Mouse (Mus musculus) limb, embryonic 13.5 days (tissue): ENCODE data around the gene Ptprd. TPM values are rescaled to one million over a fixed set of nuclear protein-coding genes. Genes with fewer than 3 reads are reported as not detected.
"Not testable (repeated sequence)": the region's sequence is repeated elsewhere in the genome, so short reads cannot be mapped to it uniquely, and the experiment has no call there.

ENCODE experiments used
- ATAC-seq: fragments of 200-750 bp; cut with Nextera tagmentation; 2 replicates; pipeline ENCODE4 v1.8.0; 2017; ENCODE audit warnings: low read depth, moderate number of reproducible peaks, moderate TSS enrichment; ENCODE audit not compliant: low FRiP score
- H3K27ac ChIP-seq: fragments of 300-500 bp; sonication (generic); 2 replicates; pipeline ENCODE4 v1.5.1; 2015; ENCODE audit warnings: inconsistent platforms, mild to moderate bottlenecking, moderate library complexity
- H3K27me3 ChIP-seq: fragments of 300-500 bp; sonication (generic); 2 replicates; pipeline ENCODE4 v1.6.1; 2015; ENCODE audit warnings: mild to moderate bottlenecking, inconsistent platforms
- H3K36me3 ChIP-seq: fragments of 300-500 bp; sonication (generic); 2 replicates; pipeline ENCODE4 v1.6.1; 2015; ENCODE audit warnings: inconsistent platforms, mild to moderate bottlenecking, moderate library complexity
- H3K4me1 ChIP-seq: fragments of 300-500 bp; sonication (generic); 2 replicates; pipeline ENCODE4 v1.6.1; 2015; ENCODE audit warnings: inconsistent platforms
- H3K4me2 ChIP-seq: fragments of 300-500 bp; sonication (generic); replicated peaks from 2 replicates; pipeline ENCODE4 v1.6.1; 2015; ENCODE audit warnings: inconsistent platforms, mild to moderate bottlenecking, moderate library complexity
- H3K4me3 ChIP-seq: fragments of 300-500 bp; sonication (generic); 2 replicates; pipeline ENCODE4 v1.5.1; 2015; ENCODE audit warnings: moderate library complexity, mild to moderate bottlenecking, inconsistent platforms
- H3K9ac ChIP-seq: fragments of 300-500 bp; sonication (generic); 2 replicates; pipeline ENCODE4 v1.6.1; 2015; ENCODE audit warnings: mild to moderate bottlenecking, inconsistent platforms
- H3K9me3 ChIP-seq: fragments of 300-500 bp; sonication (generic); 2 replicates; pipeline ENCODE4 v1.6.1; 2016; ENCODE audit warnings: inconsistent platforms
- WGBS: fragments of 180-500 bp; shearing (Covaris S2); methylation state at CpG from one replicate; pipeline ENCODE4 v1.1.7; 2015; 5-methylcytosine and 5-hydroxymethylcytosine counted together
- polyA plus RNA-seq: library from polyadenylated mRNA; unstranded; fragments of >200 nt; fragmentation: Nextera tagmentation; extraction: Ambion mirVana; gene quantifications from 2 replicates; pipeline ENCODE4 v1.2.1, GENCODE M21; 2015

Gene Ptprd
- polyA plus RNA-seq, 1 experiment from 2014 or later = 38.6 TPM

GRCm38 (mm10) chr4:76044802-76045201, 2167.0 kb downstream of the Ptprd start:
- WGBS = 41% methylated on average over 1 of the region's 1 CpGs
- H3K4me3 ChIP-seq = no peak overlapping the region
- no peak overlapping the region for H3K27ac ChIP-seq
- no peak for ATAC-seq
- H3K4me1 ChIP-seq = no peaks in the 10 kb centered on the region
- H3K27me3 ChIP-seq = no peaks in the 10 kb centered on the region
- H3K9me3 ChIP-seq = no peaks in the 10 kb centered on the region
- no peak overlapping the region for H3K4me2 ChIP-seq
- H3K36me3 ChIP-seq = peaks cover 15% of the 10 kb centered on the region
- H3K9ac ChIP-seq = no peak overlapping the region

- H3K9ac ChIP-seq, H3K9me3 ChIP-seq, H3K27me3 ChIP-seq, ATAC-seq, H3K4me2 ChIP-seq, H3K27ac ChIP-seq, H3K36me3 ChIP-seq, H3K4me1 ChIP-seq, H3K4me3 ChIP-seq: not testable (repeated sequence)
- 61% methylated on average over 4 of the region's 4 CpGs for WGBS
Observed at GRCm38 (mm10) chr4:76037178-76037577, 2174.6 kb downstream of the Ptprd start.

GRCm38 (mm10) chr4:76025571-76026325, 2186.0 kb downstream of the Ptprd start:
- H3K27me3 ChIP-seq = no peaks in the 10 kb centered on the region
- no peak for ATAC-seq
- H3K9me3 ChIP-seq = no peaks in the 10 kb centered on the region
- peaks cover 4% of the 10 kb centered on the region; the same call in 1 of the 2 replicates for H3K36me3 ChIP-seq
- no peak overlapping the region for H3K27ac ChIP-seq
- no peak overlapping the region for H3K9ac ChIP-seq
- no peak overlapping the region for H3K4me3 ChIP-seq
- H3K4me2 ChIP-seq = no peak overlapping the region
- no peaks in the 10 kb centered on the region for H3K4me1 ChIP-seq
- 49% methylated on average over 8 of the region's 8 CpGs for WGBS

- Histone ChIP-seq H3K36me3 (peaks cover 4% of the 10 kb centered on the region; the same call in 1 of the 2 replicates), H3K9me3 (no peaks in the 10 kb centered on the region), H3K9ac (no peak overlapping the region), H3K4me3 (no peak overlapping the region), H3K4me1 (no peaks in the 10 kb centered on the region), H3K4me2 (no peak overlapping the region), H3K27ac (no peak overlapping the region), H3K27me3 (no peaks in the 10 kb centered on the region)
- 66% methylated on average over 3 of the region's 3 CpGs for WGBS
- no peak for ATAC-seq
Observed at GRCm38 (mm10) chr4:76024502-76024821, 2187.3 kb downstream of the Ptprd start.

- Histone ChIP-seq H3K4me1 (no peaks in the 10 kb centered on the region), H3K27me3 (no peaks in the 10 kb centered on the region), H3K4me3 (no peak overlapping the region), H3K27ac (no peak overlapping the region), H3K9ac (no peak overlapping the region), H3K36me3 (peaks cover 4% of the 10 kb centered on the region; the same call in 1 of the 2 replicates), H3K4me2 (no peak overlapping the region), H3K9me3 (no peaks in the 10 kb centered on the region)
- ATAC-seq = no peak
- WGBS = 67% methylated on average over 13 of the region's 13 CpGs
Observed at GRCm38 (mm10) chr4:76023756-76024501, 2187.8 kb downstream of the Ptprd start.

- no peaks in the 10 kb centered on the region for H3K4me1 ChIP-seq
- no peak overlapping the region for H3K4me2 ChIP-seq
- H3K27ac ChIP-seq = no peak overlapping the region
- no peaks in the 10 kb centered on the region for H3K27me3 ChIP-seq
- no peaks in the 10 kb centered on the region for H3K36me3 ChIP-seq
- no peak overlapping the region for H3K9ac ChIP-seq
- H3K4me3 ChIP-seq = no peak overlapping the region
- WGBS = 15% methylated on average over 4 of the region's 4 CpGs
- no peaks in the 10 kb centered on the region for H3K9me3 ChIP-seq
- no peak for ATAC-seq
Observed at GRCm38 (mm10) chr4:76021670-76022069, 2190.1 kb downstream of the Ptprd start.

- ATAC-seq = no peak
- H3K9me3 ChIP-seq = no peaks in the 10 kb centered on the region
- H3K9ac ChIP-seq = no peak overlapping the region
- no peak overlapping the region for H3K27ac ChIP-seq
- no peaks in the 10 kb centered on the region for H3K27me3 ChIP-seq
- WGBS = 69% methylated on average over 3 of the region's 3 CpGs
- H3K4me2 ChIP-seq = no peak overlapping the region
- H3K4me3 ChIP-seq = no peak overlapping the region
- peaks cover 4% of the 10 kb centered on the region; the same call in 1 of the 2 replicates for H3K4me1 ChIP-seq
- H3K36me3 ChIP-seq = peaks cover 7% of the 10 kb centered on the region; the same call in 1 of the 2 replicates
Observed at GRCm38 (mm10) chr4:76015026-76015425, 2196.7 kb downstream of the Ptprd start.

- 50% methylated on average over 3 of the region's 3 CpGs for WGBS
- Histone ChIP-seq H3K36me3 (peaks cover 7% of the 10 kb centered on the region; the same call in 1 of the 2 replicates), H3K4me1 (peaks cover 4% of the 10 kb centered on the region; the same call in 1 of the 2 replicates), H3K4me3 (no peak overlapping the region), H3K9me3 (no peaks in the 10 kb centered on the region), H3K27ac (no peak overlapping the region), H3K4me2 (no peak overlapping the region), H3K9ac (no peak overlapping the region), H3K27me3 (no peaks in the 10 kb centered on the region)
- ATAC-seq = no peak
Observed at GRCm38 (mm10) chr4:76014151-76014840, 2197.5 kb downstream of the Ptprd start.

- no peak overlapping the region for H3K4me2 ChIP-seq
- H3K9me3 ChIP-seq = no peaks in the 10 kb centered on the region
- H3K27ac ChIP-seq = no peak overlapping the region
- ATAC-seq = no peak
- H3K9ac ChIP-seq = no peak overlapping the region
- peaks cover 7% of the 10 kb centered on the region; the same call in 1 of the 2 replicates for H3K36me3 ChIP-seq
- WGBS = 87% methylated on average over 4 of the region's 4 CpGs
- H3K4me3 ChIP-seq = no peak overlapping the region
- H3K4me1 ChIP-seq = peaks cover 20% of the 10 kb centered on the region; the same call in 1 of the 2 replicates
- no peaks in the 10 kb centered on the region for H3K27me3 ChIP-seq
Observed at GRCm38 (mm10) chr4:76008580-76008979, 2203.2 kb downstream of the Ptprd start.

GRCm38 (mm10) chr4:76007219-76007618, 2204.5 kb downstream of the Ptprd start:
- Histone ChIP-seq H3K4me1 (peaks cover 20% of the 10 kb centered on the region; the same call in 1 of the 2 replicates), H3K36me3 (peaks cover 7% of the 10 kb centered on the region; the same call in 1 of the 2 replicates), H3K9ac (no peak overlapping the region), H3K27me3 (no peaks in the 10 kb centered on the region), H3K4me2 (no peak overlapping the region), H3K27ac (no peak overlapping the region), H3K9me3 (no peaks in the 10 kb centered on the region), H3K4me3 (no peak overlapping the region)
- ATAC-seq = no peak
- WGBS = 66% methylated on average over 3 of the region's 3 CpGs

- no peak overlapping the region; the same call in 1 of the 2 replicates for H3K27ac ChIP-seq
- H3K36me3 ChIP-seq = peaks cover 7% of the 10 kb centered on the region; the same call in 1 of the 2 replicates
- WGBS = 35% methylated on average over 3 of the region's 3 CpGs
- no peaks in the 10 kb centered on the region for H3K9me3 ChIP-seq
- H3K4me2 ChIP-seq = no peak overlapping the region
- no peak overlapping the region for H3K4me3 ChIP-seq
- peaks cover 20% of the 10 kb centered on the region; the same call in 1 of the 2 replicates for H3K4me1 ChIP-seq
- no peak for ATAC-seq
- H3K27me3 ChIP-seq = no peaks in the 10 kb centered on the region
- H3K9ac ChIP-seq = no peak overlapping the region
Observed at GRCm38 (mm10) chr4:76006717-76007116, 2205.0 kb downstream of the Ptprd start.

- Histone ChIP-seq H3K4me2 (no peak overlapping the region), H3K4me3 (no peak overlapping the region), H3K9ac (no peak overlapping the region), H3K9me3 (no peaks in the 10 kb centered on the region), H3K36me3 (no peaks in the 10 kb centered on the region), H3K4me1 (peaks cover 20% of the 10 kb centered on the region; the same call in 1 of the 2 replicates), H3K27me3 (no peaks in the 10 kb centered on the region), H3K27ac (no peak overlapping the region)
- whole genome bisulfite sequencing = 87% methylated on average over 2 of the region's 2 CpGs
- ATAC-seq = no peak
Observed at GRCm38 (mm10) chr4:76004161-76004560, 2207.6 kb downstream of the Ptprd start.
